Mouse (Mus musculus) liver, embryonic 16.5 days (tissue): ENCODE measurements around the gene Ccdc18. TPM values are rescaled to one million over a fixed set of nuclear protein-coding genes. Genes with fewer than 3 reads are reported as not detected.
"Not testable (repeated sequence)": the region's sequence is repeated elsewhere in the genome, so short reads cannot be mapped to it uniquely, and the experiment has no call there.

Source experiments
- ATAC-seq: fragments of 200-750 bp; cut with Nextera tagmentation; 2 replicates; pipeline ENCODE4 v1.8.0; 2017; ENCODE audit warnings: low read depth, mild to moderate bottlenecking, moderate number of reproducible peaks, moderate library complexity
- H3K27ac ChIP-seq: fragments of 300-500 bp; sonication (generic); 2 replicates; pipeline ENCODE4 v1.5.1; 2014; ENCODE audit warnings: mild to moderate bottlenecking, low read length
- H3K27me3 ChIP-seq: fragments of 300-500 bp; sonication (generic); 2 replicates; pipeline ENCODE4 v1.6.1; 2014; ENCODE audit warnings: low read depth, low read length, mixed read lengths; ENCODE audit not compliant: control insufficient read depth, insufficient read depth
- H3K36me3 ChIP-seq: fragments of 300-500 bp; sonication (generic); 2 replicates; pipeline ENCODE4 v1.6.1; 2014; ENCODE audit warnings: mild to moderate bottlenecking; ENCODE audit not compliant: control insufficient read depth, insufficient read depth
- H3K4me1 ChIP-seq: fragments of 300-500 bp; sonication (generic); 2 replicates; pipeline ENCODE4 v1.6.1; 2014; ENCODE audit warnings: low read depth, low read length, mixed read lengths; ENCODE audit not compliant: control insufficient read depth
- H3K4me2 ChIP-seq: fragments of 300-500 bp; sonication (generic); 2 replicates; pipeline ENCODE4 v1.6.1; 2014; ENCODE audit warnings: low read depth, low read length, mixed read lengths
- H3K4me3 ChIP-seq: fragments of 300-500 bp; sonication (generic); 2 replicates; pipeline ENCODE4 v1.5.1; 2014; ENCODE audit warnings: low read depth, mild to moderate bottlenecking, low read length
- H3K9ac ChIP-seq: fragments of 300-500 bp; sonication (generic); 2 replicates; pipeline ENCODE4 v1.6.1; 2014; ENCODE audit warnings: low read depth, low read length
- H3K9me3 ChIP-seq: fragments of 300-500 bp; sonication (generic); replicated peaks from 2 replicates; pipeline ENCODE4 v1.6.1; 2016; ENCODE audit warnings: low read length; ENCODE audit not compliant: control insufficient read depth
- WGBS: fragments of 180-500 bp; shearing (Covaris S2); extraction: QIAGEN DNeasy Blood & Tissue Kit; methylation state at CpG from one replicate; pipeline ENCODE4 v1.1.7; 2014; ENCODE audit not compliant: insufficient replicate concordance; 5-methylcytosine and 5-hydroxymethylcytosine counted together
- polyA plus RNA-seq: library from polyadenylated mRNA; unstranded; fragments of >200 nt; fragmentation: Nextera tagmentation; extraction: Ambion mirVana; gene quantifications from 2 replicates; pipeline ENCODE4 v1.2.1, GENCODE M21; 2015

Gene Ccdc18
- polyA plus RNA-seq, 1 experiment from 2014 or later: 4.0 TPM

- H3K9ac ChIP-seq: no peak overlapping the region
- H3K4me2 ChIP-seq: no peak overlapping the region
- no peaks in the 10 kb centered on the region for H3K36me3 ChIP-seq
- no peaks in the 10 kb centered on the region for H3K9me3 ChIP-seq
- no peaks in the 10 kb centered on the region for H3K4me1 ChIP-seq
- no peaks in the 10 kb centered on the region for H3K27me3 ChIP-seq
- no peak overlapping the region for H3K4me3 ChIP-seq
- no peak for ATAC-seq
- no peak overlapping the region for H3K27ac ChIP-seq
Observed at GRCm38 (mm10) chr5:108224077-108224476, 91.4 kb downstream of the Ccdc18 start.

GRCm38 (mm10) chr5:108226159-108226558, 93.5 kb downstream of the Ccdc18 start:
- H3K27ac ChIP-seq: no peak overlapping the region
- no peak overlapping the region for H3K4me3 ChIP-seq
- no peaks in the 10 kb centered on the region for H3K4me1 ChIP-seq
- no peaks in the 10 kb centered on the region for H3K9me3 ChIP-seq
- no peaks in the 10 kb centered on the region for H3K36me3 ChIP-seq
- no peak overlapping the region for H3K9ac ChIP-seq
- no peak for ATAC-seq
- no peaks in the 10 kb centered on the region for H3K27me3 ChIP-seq
- no peak overlapping the region for H3K4me2 ChIP-seq

- no peak overlapping the region for H3K9ac ChIP-seq
- no peak overlapping the region for H3K4me3 ChIP-seq
- H3K27me3 ChIP-seq: no peaks in the 10 kb centered on the region
- WGBS: 47% methylated on average over 3 of the region's 3 CpGs
- H3K4me1 ChIP-seq: no peaks in the 10 kb centered on the region
- no peak overlapping the region for H3K4me2 ChIP-seq
- no peaks in the 10 kb centered on the region for H3K9me3 ChIP-seq
- H3K27ac ChIP-seq: no peak overlapping the region
- no peaks in the 10 kb centered on the region for H3K36me3 ChIP-seq
- no peak for ATAC-seq
Observed at GRCm38 (mm10) chr5:108246314-108246765, 113.7 kb downstream of the Ccdc18 start.

- 42% methylated on average over 2 of the region's 2 CpGs for WGBS
- Histone ChIP-seq H3K4me2 (no peak overlapping the region), H3K36me3 (no peaks in the 10 kb centered on the region), H3K9ac (no peak overlapping the region), H3K4me1 (no peaks in the 10 kb centered on the region), H3K9me3 (no peaks in the 10 kb centered on the region), H3K27me3 (no peaks in the 10 kb centered on the region), H3K27ac (no peak overlapping the region), H3K4me3 (no peak overlapping the region)
- ATAC-seq: no peak
Observed at GRCm38 (mm10) chr5:108250033-108250432, 117.4 kb downstream of the Ccdc18 start.

- H3K4me3 ChIP-seq: no peak overlapping the region
- no peak overlapping the region for H3K27ac ChIP-seq
- H3K4me1 ChIP-seq: no peaks in the 10 kb centered on the region
- no peaks in the 10 kb centered on the region for H3K9me3 ChIP-seq
- no peak overlapping the region for H3K4me2 ChIP-seq
- no peaks in the 10 kb centered on the region for H3K27me3 ChIP-seq
- ATAC-seq: no peak
- no peak overlapping the region for H3K9ac ChIP-seq
- no peaks in the 10 kb centered on the region for H3K36me3 ChIP-seq
- WGBS: 63% methylated on average over 5 of the region's 5 CpGs
Observed at GRCm38 (mm10) chr5:108255259-108255658, 122.6 kb downstream of the Ccdc18 start.

GRCm38 (mm10) chr5:108262722-108263121, 130.0 kb downstream of the Ccdc18 start:
- Histone ChIP-seq H3K4me3 (no peak overlapping the region), H3K4me1 (peaks cover 44% of the 10 kb centered on the region), H3K27me3 (no peaks in the 10 kb centered on the region), H3K9me3 (no peaks in the 10 kb centered on the region), H3K9ac (peak overlapping the region; percentile 8; the same call in 1 of the 2 replicates), H3K4me2 (no peak overlapping the region), H3K36me3 (no peaks in the 10 kb centered on the region), H3K27ac (peak overlapping the region; percentile 12; the same call in 1 of the 2 replicates)
- peak; percentile 82 for ATAC-seq
- 24% methylated on average over 4 of the region's 4 CpGs for WGBS

- not testable (repeated sequence) for H3K27me3 ChIP-seq, H3K4me2 ChIP-seq, H3K9ac ChIP-seq, ATAC-seq, H3K9me3 ChIP-seq, H3K4me3 ChIP-seq, H3K36me3 ChIP-seq
- Histone ChIP-seq H3K4me1 (peaks cover 48% of the 10 kb centered on the region), H3K27ac (peak overlapping the region; percentile 29; the same call in 1 of the 2 replicates)
- 16% methylated on average over 1 of the region's 1 CpGs for WGBS
Observed at GRCm38 (mm10) chr5:108263785-108264184, 131.1 kb downstream of the Ccdc18 start.

- Histone ChIP-seq H3K36me3 (no peaks in the 10 kb centered on the region), H3K9me3 (no peaks in the 10 kb centered on the region), H3K4me2 (0 out of 2 replicates have a peak overlapping the region, but pooled peaks have one; percentile 15), H3K9ac (no peak overlapping the region), H3K27me3 (no peaks in the 10 kb centered on the region), H3K4me1 (peaks cover 54% of the 10 kb centered on the region), H3K27ac (peak overlapping the region; percentile 63), H3K4me3 (no peak overlapping the region)
- no peak for ATAC-seq
Observed at GRCm38 (mm10) chr5:108266990-108267389, 134.3 kb downstream of the Ccdc18 start.

- Histone ChIP-seq H3K4me2 (peak within 1 kb of the TSS; percentile 79), H3K36me3 (no peaks in the 10 kb centered on the region), H3K4me1 (peaks cover 47% of the 10 kb centered on the region), H3K4me3 (peak within 1 kb of the TSS; percentile 88), H3K9me3 (no peaks in the 10 kb centered on the region), H3K27me3 (no peaks in the 10 kb centered on the region), H3K27ac (peak within 1 kb of the TSS; percentile 91), H3K9ac (peak within 1 kb of the TSS; percentile 97)
- ATAC-seq: peak; percentile 94
- WGBS: 2% methylated on average over 51 of the region's 55 CpGs
Observed at GRCm38 (mm10) chr5:108268127-108269062, 135.7 kb downstream of the Ccdc18 start, which contains the start of gene Dr1. Gene Dr1, plus strand, starts transcription at chr5:108268897.
